Mouse (Mus musculus): ENCODE measurements around the gene Sirpa.

The Sirpa gene

GRCm38 (mm10) chr2:129584905-129585304, 7.7 kb upstream of the Sirpa start:
- no peak for DNase-seq (ENCODE audit: low spot score)

- DNase-seq (ENCODE audit: low spot score): no peak
These were observed 6.6 kb upstream of the Sirpa start for GRCm38 (mm10) chr2:129585904-129586514.

- no peak for DNase-seq (ENCODE audit: low spot score)
These were observed 5.4 kb upstream of the Sirpa start for GRCm38 (mm10) chr2:129587241-129587640.

GRCm38 (mm10) chr2:129587825-129588251, 4.8 kb upstream of the Sirpa start:
- DNase-seq (ENCODE audit: low spot score): no peak

GRCm38 (mm10) chr2:129591897-129592296, 738 bp upstream of the Sirpa start:
- DNase-seq (ENCODE audit: low spot score): no peak

GRCm38 (mm10) chr2:129593141-129593875, 673 bp downstream of the Sirpa start:
- peak; percentile 81 for DNase-seq (ENCODE audit: low spot score)

GRCm38 (mm10) chr2:129593876-129594421, 1.3 kb downstream of the Sirpa start:
- no peak for DNase-seq (ENCODE audit: low spot score)

GRCm38 (mm10) chr2:129594569-129594968, 1.9 kb downstream of the Sirpa start:
- DNase-seq (ENCODE audit: low spot score): no peak

- DNase-seq (ENCODE audit: low spot score): no peak
These were observed 2.6 kb downstream of the Sirpa start for GRCm38 (mm10) chr2:129595206-129595605.

- no peak for DNase-seq (ENCODE audit: low spot score)
These were observed 3.1 kb downstream of the Sirpa start for GRCm38 (mm10) chr2:129595661-129596209.

GRCm38 (mm10) chr2:129596555-129597172, 4.0 kb downstream of the Sirpa start:
- DNase-seq (ENCODE audit: low spot score): no peak

GRCm38 (mm10) chr2:129597581-129597980, 4.9 kb downstream of the Sirpa start:
- no peak for DNase-seq (ENCODE audit: low spot score)

- DNase-seq (ENCODE audit: low spot score): no peak
These were observed 5.5 kb downstream of the Sirpa start for GRCm38 (mm10) chr2:129598094-129598493.

GRCm38 (mm10) chr2:129599231-129600084, 6.8 kb downstream of the Sirpa start:
- no peak for DNase-seq (ENCODE audit: low spot score)

GRCm38 (mm10) chr2:129601059-129601650, 8.5 kb downstream of the Sirpa start:
- peak; percentile 37 for DNase-seq (ENCODE audit: low spot score)

- DNase-seq (ENCODE audit: low spot score): no peak
These were observed 9.4 kb downstream of the Sirpa start for GRCm38 (mm10) chr2:129601894-129602663.

GRCm38 (mm10) chr2:129602856-129603255, 10.2 kb downstream of the Sirpa start:
- DNase-seq (ENCODE audit: low spot score): no peak

GRCm38 (mm10) chr2:129603536-129603935, 10.9 kb downstream of the Sirpa start:
- no peak for DNase-seq (ENCODE audit: low spot score)

GRCm38 (mm10) chr2:129604032-129604431, 11.4 kb downstream of the Sirpa start:
- DNase-seq (ENCODE audit: low spot score): peak; percentile 28

- DNase-seq (ENCODE audit: low spot score): no peak
These were observed 13.2 kb downstream of the Sirpa start for GRCm38 (mm10) chr2:129605816-129606215.
